Mouse (Mus musculus): ENCODE measurements around the gene Kansl2. TPM values are rescaled to one million over a fixed set of nuclear protein-coding genes. Genes with fewer than 3 reads are reported as not detected.
A peak's percentile ranks its signal among the peaks of the same experiment; 100 is the strongest.
"Not testable (repeated sequence)": the region's sequence is repeated elsewhere in the genome, so short reads cannot be mapped to it uniquely, and the experiment has no call there.

Kansl2 gene
- polyA plus RNA-seq, 1 experiment from 2014 or later = 151 TPM

DNA sequence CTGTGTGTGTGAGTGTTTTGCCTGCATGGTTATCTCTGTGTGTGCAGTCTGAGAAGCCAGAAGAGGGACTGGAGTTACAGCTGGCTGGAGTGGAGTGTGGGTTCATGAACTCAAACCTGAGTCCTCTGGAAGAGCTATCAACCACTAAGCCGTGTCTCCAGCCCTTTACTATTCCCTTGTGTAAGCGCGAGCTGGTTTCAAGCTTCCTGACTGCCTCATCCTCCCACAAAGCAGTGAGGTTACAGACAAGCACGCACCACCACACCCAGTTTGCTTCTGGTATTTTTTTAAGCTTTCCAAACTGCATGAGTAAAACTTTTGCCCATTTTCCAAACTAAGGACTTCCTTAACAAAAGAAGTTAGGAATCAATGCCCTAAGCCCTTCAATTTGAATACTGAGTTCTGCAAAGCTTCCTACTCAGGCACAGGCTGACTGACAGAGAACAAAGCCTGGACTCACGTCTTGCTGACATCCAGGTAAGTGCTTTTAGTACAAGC lies 5.9 kb downstream of the Kansl2 start:
- WGBS = 91% methylated on average over 5 of the region's 5 CpGs
- Histone ChIP-seq H3K36me3 (replicated peaks) (peaks cover 96% of the 10 kb centered on the region), H3K9me3 (no peaks in the 10 kb centered on the region)

DNA sequence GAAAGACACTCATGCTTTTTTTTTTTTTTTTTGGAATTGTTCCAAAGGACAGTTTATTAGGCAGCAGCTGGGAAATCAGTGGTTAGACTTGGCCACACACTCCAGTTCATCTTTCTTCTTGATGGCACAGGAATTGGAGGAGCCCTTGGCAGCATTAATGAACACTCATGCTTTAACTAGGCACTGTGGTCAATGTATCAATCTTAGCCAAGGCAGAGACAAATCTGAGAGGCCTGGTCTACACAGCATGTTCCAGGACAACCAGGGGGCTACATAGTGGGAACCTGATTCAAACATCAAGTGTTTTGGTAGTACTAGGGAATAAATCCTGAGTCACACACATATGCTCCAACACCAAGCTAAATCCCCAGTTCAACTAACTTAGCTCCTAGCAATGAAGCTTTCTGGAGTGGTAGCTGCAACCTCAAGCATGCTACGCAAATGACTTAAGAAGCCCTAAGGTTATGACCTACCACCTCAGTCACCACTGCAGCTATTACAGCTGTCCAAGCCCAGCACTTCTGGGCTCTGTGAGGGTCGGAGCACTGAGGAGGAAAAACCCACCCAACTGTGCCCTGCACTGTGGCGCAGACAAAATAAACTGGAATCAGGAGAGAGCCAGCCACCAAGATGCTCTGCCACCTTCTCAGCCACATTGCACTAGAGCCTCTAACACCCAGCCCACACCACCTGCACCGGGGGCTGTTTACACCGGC lies 6.8 kb downstream of the Kansl2 start:
- H3K27ac ChIP-seq (replicated peaks) = no peak overlapping the region
- H3K4me3 ChIP-seq = no peak overlapping the region
- H3K9me3 ChIP-seq = no peaks in the 10 kb centered on the region
- H3K4me1 ChIP-seq = peaks cover 5% of the 10 kb centered on the region
- 91% methylated on average over 5 of the region's 5 CpGs for WGBS
- peaks cover 100% of the 10 kb centered on the region for H3K36me3 ChIP-seq (replicated peaks)
- H3K27me3 ChIP-seq (replicated peaks; ENCODE audit: low read depth, poor library complexity, severe bottlenecking) = no peaks in the 10 kb centered on the region
- no peak for DNase-seq (ENCODE audit: low spot score)

More for the DNA sequence above, 5.9 kb downstream of the Kansl2 start:
- Histone ChIP-seq H3K4me3 (no peak overlapping the region), H3K27me3 (replicated peaks; ENCODE audit: low read depth, poor library complexity, severe bottlenecking) (no peaks in the 10 kb centered on the region), H3K27ac (replicated peaks) (no peak overlapping the region), H3K4me1 (peaks cover 11% of the 10 kb centered on the region)
- no peak for DNase-seq (ENCODE audit: low spot score)

DNA sequence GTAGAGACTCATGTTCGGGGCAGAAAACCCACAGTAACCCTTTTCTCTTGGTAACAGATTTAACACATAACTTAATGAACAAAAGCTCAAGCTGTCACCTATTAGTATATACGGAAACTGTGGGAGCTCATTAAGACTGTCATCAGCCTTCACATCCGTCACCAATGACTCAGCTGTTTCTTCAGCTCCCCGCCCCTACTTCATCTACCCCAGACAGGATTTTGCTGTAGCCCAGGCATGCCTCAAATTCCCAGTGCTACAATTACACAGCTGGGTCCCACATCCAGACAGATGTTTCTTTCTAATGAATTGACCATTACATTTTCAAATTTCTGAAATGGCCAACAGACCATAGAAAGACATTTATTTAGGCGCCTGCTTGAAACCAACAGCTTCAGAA lies 8.0 kb downstream of the Kansl2 start:
- WGBS = 85% methylated on average over 5 of the region's 5 CpGs
- Histone ChIP-seq H3K4me3 (no peak overlapping the region), H3K27me3 (replicated peaks; ENCODE audit: low read depth, poor library complexity, severe bottlenecking) (no peaks in the 10 kb centered on the region), H3K27ac (replicated peaks) (no peak overlapping the region), H3K36me3 (replicated peaks) (peaks cover 100% of the 10 kb centered on the region), H3K9me3 (no peaks in the 10 kb centered on the region), H3K4me1 (no peaks in the 10 kb centered on the region)
- DNase-seq (ENCODE audit: low spot score) = no peak

DNA sequence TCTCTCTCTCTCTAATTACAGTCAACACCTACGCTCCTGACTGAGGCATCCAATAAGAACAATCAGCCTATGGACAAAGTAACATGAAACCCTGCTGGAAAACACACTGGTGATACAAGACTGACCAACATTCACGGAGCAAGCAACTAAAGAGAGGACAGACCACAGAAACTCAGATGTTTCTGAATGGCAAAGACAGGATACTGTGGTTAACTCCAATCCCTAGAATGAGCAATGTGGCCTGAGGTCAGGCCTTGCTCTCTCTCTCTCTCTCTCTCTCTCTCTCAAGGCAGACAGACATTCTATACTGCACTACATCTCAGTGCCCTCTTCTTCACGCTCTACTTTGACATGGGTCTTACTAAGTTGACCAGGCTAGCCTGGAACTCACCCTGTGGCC lies 12.8 kb downstream of the Kansl2 start:
- 94% methylated on average over 3 of the region's 3 CpGs for WGBS
- no peaks in the 10 kb centered on the region for H3K4me1 ChIP-seq
- no peaks in the 10 kb centered on the region for H3K27me3 ChIP-seq (replicated peaks; ENCODE audit: low read depth, poor library complexity, severe bottlenecking)
- H3K27ac ChIP-seq (replicated peaks) = no peak overlapping the region
- no peak overlapping the region for H3K4me3 ChIP-seq
- peaks cover 93% of the 10 kb centered on the region for H3K36me3 ChIP-seq (replicated peaks)
- no peaks in the 10 kb centered on the region for H3K9me3 ChIP-seq
- DNase-seq (ENCODE audit: low spot score) = no peak

DNA sequence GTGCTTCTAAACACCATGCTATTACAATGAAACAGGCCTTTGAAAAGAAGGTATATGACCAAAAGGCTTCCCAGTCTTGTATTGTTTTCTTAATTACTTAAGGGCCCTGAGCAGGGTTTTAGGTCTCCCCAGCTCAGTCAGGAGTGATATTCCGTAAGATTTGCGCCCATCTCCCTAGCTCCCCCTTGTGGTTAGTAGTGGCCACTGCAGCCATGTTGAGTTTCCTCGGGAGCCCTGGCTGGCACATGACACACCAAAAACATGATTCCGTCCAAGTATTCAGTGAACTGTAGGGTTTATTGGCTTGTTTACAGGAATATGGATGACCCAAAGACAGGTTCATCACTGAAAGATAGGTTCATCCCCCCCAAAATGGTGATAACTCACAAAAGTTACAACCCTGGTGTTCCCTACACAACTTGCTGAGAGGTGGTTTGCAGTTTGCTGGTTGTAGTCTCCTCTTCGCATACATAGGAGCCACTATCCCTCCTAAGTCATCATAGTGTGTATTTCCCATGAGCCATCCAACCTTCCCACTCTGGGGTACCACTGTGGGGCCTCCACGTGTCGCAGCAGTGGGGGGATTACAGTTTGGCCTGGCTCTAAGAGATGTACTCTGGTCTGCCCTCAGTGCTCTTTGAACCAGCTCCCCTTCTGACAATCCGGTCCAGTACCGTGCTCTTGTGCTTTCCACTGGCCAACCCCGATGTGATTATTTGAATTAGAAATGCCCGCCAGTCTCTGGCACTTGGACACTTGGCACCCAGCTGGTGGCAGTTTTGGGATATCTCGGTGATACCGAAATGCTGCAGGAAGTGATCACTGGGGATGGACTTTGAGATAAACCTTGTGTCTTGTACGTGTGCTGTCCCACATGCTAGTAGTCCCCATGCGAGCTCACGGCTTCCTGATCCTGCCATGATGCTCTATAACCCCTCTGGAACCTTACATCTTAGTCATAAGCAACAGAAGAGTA lies 16.4 kb downstream of the Kansl2 start:
- peaks cover 64% of the 10 kb centered on the region for H3K36me3 ChIP-seq (replicated peaks)
- peaks cover 7% of the 10 kb centered on the region for H3K4me1 ChIP-seq
- H3K27ac ChIP-seq (replicated peaks) = no peak overlapping the region
- no peaks in the 10 kb centered on the region for H3K9me3 ChIP-seq
- WGBS = 73% methylated on average over 16 of the region's 16 CpGs
- no peaks in the 10 kb centered on the region for H3K27me3 ChIP-seq (replicated peaks; ENCODE audit: low read depth, poor library complexity, severe bottlenecking)
- H3K4me3 ChIP-seq = no peak overlapping the region
- DNase-seq (ENCODE audit: low spot score) = peak; percentile 67

DNA sequence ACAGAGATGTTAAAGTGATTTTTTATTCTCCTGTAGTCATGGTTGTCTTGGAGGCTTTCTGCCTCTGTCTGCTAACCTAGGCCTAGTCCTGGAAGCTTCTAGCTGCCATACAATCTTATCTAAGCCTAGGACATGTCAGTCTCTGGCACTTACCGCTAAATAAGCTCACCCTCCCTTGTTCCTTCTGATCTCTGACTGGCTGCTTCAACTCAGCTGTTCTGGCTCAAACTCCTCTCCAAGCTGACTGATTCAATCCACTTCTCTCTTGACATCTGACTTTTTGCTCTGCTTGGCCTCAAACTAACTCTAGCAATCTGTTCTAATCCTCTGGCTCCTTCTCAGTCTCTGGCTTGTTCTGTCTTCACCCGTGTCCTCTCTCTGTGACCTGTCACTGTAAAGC lies 19.2 kb downstream of the Kansl2 start:
- H3K36me3 ChIP-seq (replicated peaks) = peaks cover 36% of the 10 kb centered on the region
- WGBS = 86% methylated on average over 2 of the region's 2 CpGs
- DNase-seq (ENCODE audit: low spot score); H3K27ac ChIP-seq (replicated peaks); H3K27me3 ChIP-seq (replicated peaks; ENCODE audit: low read depth, poor library complexity, severe bottlenecking); H3K4me3 ChIP-seq; H3K9me3 ChIP-seq: not testable (repeated sequence)
- H3K4me1 ChIP-seq = peaks cover 19% of the 10 kb centered on the region

DNA sequence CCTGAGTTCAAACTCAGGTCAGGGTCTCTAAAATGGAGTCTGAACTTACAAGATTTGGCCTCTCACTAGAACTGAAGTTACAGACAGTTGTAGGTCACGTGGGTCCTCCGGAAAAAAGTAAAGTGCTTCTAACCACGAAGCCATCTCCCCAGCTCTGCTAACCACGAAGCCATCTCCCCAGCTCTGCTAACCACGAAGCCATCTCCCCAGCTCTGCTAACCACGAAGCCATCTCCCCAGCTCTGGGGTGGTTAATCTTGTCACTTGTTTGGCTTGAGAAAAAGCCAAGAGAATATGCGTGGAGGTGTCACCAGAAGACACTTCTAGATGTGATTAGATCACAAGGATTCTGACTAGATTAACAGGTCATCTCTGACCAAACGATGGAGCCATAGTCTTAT lies 19.9 kb downstream of the Kansl2 start:
- Histone ChIP-seq H3K4me1 (peaks cover 19% of the 10 kb centered on the region), H3K27me3 (replicated peaks; ENCODE audit: low read depth, poor library complexity, severe bottlenecking) (no peaks in the 10 kb centered on the region), H3K9me3 (no peaks in the 10 kb centered on the region), H3K27ac (replicated peaks) (no peak overlapping the region), H3K4me3 (no peak overlapping the region), H3K36me3 (replicated peaks) (peaks cover 30% of the 10 kb centered on the region)
- DNase-seq (ENCODE audit: low spot score) = no peak
- WGBS = 83% methylated on average over 8 of the region's 8 CpGs

GRCm38 (mm10) chr15:98513676-98514075 lies 20.4 kb downstream of the Kansl2 start:
- not testable (repeated sequence) for DNase-seq (ENCODE audit: low spot score)
- WGBS = 75% methylated on average over 3 of the region's 3 CpGs

DNA sequence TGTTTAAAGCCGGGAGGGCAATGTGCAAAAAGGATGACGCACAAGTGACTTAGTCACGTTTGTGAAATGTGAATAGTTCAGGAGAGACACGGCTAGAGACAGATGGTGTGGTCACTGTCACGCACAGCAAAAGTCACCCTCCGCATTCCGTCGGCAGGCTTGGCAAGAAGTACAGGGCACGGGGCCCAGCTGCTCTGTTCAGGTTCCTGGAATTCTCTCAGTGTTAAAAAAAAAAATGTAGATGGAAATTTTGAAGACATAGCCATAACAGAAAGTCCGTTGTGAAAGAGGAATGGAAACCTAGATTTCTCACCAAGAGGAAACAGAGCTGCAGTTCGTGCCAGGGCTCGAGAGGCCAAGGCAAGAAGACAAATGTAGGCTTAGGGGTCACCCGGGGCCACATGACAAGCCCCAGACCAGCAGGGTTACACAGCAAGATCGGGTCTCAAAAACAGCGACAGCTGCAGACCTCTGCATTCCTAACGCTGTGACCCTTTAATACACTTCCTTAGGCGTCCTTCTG lies 21.2 kb downstream of the Kansl2 start:
- Histone ChIP-seq H3K36me3 (replicated peaks) (peaks cover 22% of the 10 kb centered on the region), H3K9me3 (no peaks in the 10 kb centered on the region), H3K27ac (replicated peaks) (no peak overlapping the region), H3K4me1 (peaks cover 19% of the 10 kb centered on the region), H3K27me3 (replicated peaks; ENCODE audit: low read depth, poor library complexity, severe bottlenecking) (no peaks in the 10 kb centered on the region), H3K4me3 (no peak overlapping the region)
- DNase-seq (ENCODE audit: low spot score) = no peak
- 58% methylated on average over 17 of the region's 17 CpGs for WGBS

More at GRCm38 (mm10) chr15:98513676-98514075, 20.4 kb downstream of the Kansl2 start:
- H3K27me3 ChIP-seq (replicated peaks; ENCODE audit: low read depth, poor library complexity, severe bottlenecking); H3K9me3 ChIP-seq; H3K27ac ChIP-seq (replicated peaks); H3K4me3 ChIP-seq: not testable (repeated sequence)
- peaks cover 30% of the 10 kb centered on the region for H3K36me3 ChIP-seq (replicated peaks)
- H3K4me1 ChIP-seq = peaks cover 19% of the 10 kb centered on the region

GRCm38 (mm10) chr15:98512232-98512631 lies 21.8 kb downstream of the Kansl2 start:
- Histone ChIP-seq H3K27me3 (replicated peaks; ENCODE audit: low read depth, poor library complexity, severe bottlenecking) (no peaks in the 10 kb centered on the region), H3K36me3 (replicated peaks) (peaks cover 15% of the 10 kb centered on the region), H3K9me3 (no peaks in the 10 kb centered on the region), H3K4me1 (peaks cover 21% of the 10 kb centered on the region), H3K27ac (replicated peaks) (no peak overlapping the region), H3K4me3 (no peak overlapping the region)
- 77% methylated on average over 8 of the region's 8 CpGs for WGBS
- DNase-seq (ENCODE audit: low spot score) = no peak

DNA sequence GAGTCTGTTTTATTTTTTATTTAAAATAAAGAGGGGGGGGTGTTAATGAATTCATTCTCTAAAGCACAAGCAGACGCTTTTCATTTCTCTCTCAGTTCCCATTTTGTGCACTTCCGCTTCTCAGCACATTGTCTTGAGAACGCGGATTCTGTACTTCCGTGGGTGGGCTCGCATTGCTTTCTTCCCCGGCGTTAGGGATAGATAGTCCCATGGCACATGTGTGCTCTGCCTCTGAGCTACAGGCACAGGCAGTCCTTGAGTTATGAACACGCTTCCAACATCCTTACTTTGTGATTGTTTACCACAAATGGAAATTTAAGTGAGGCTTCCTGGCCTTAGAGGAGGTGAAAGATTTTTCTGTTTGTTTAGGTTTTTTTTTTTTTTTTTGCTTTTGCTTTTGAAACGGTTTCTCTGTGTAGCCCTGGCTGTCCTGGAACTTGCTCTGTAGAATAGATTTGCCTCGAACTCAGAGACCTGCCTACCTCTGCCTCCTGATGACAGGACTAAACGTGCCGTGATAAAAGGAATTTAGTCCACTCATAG lies 22.6 kb downstream of the Kansl2 start:
- H3K9me3 ChIP-seq = no peaks in the 10 kb centered on the region
- WGBS = 77% methylated on average over 13 of the region's 13 CpGs
- DNase-seq (ENCODE audit: low spot score) = no peak

More for the DNA sequence above, 22.6 kb downstream of the Kansl2 start:
- H3K27ac ChIP-seq (replicated peaks) = no peak overlapping the region
- H3K27me3 ChIP-seq (replicated peaks; ENCODE audit: low read depth, poor library complexity, severe bottlenecking) = no peaks in the 10 kb centered on the region
- H3K36me3 ChIP-seq (replicated peaks) = peaks cover 9% of the 10 kb centered on the region; the same call in 1 of the 2 replicates
- H3K4me3 ChIP-seq = no peak overlapping the region; the same call in 1 of the 2 replicates
- peaks cover 21% of the 10 kb centered on the region for H3K4me1 ChIP-seq

All from embryonic facial prominence, embryonic 10.5 days (tissue).